Mouse (Mus musculus) forebrain, embryonic 14.5 days (tissue): ENCODE data around the gene Ccl5. TPM values are rescaled to one million over a fixed set of nuclear protein-coding genes. Genes with fewer than 3 reads are reported as not detected.
"Not testable (repeated sequence)": the region's sequence is repeated elsewhere in the genome, so short reads cannot be mapped to it uniquely, and the experiment has no call there.

Experiments
- ATAC-seq: fragments of 200-750 bp; cut with Nextera tagmentation; 2 replicates; pipeline ENCODE4 v1.8.0; 2017; ENCODE audit warnings: mild to moderate bottlenecking, moderate library complexity
- DNase-seq: peaks from one replicate; pipeline ENCODE4 v3.0.0-alpha.2; 2015; ENCODE audit warnings: low spot score
- H3K27ac ChIP-seq: fragments of 300-500 bp; sonication (generic); 2 replicates; pipeline ENCODE4 v1.5.1; 2014; ENCODE audit warnings: low read depth, mild to moderate bottlenecking, control low read depth, low read length, moderate library complexity
- H3K27me3 ChIP-seq: fragments of 300-500 bp; sonication (generic); replicated peaks from 2 replicates; pipeline ENCODE4 v1.6.1; 2014; ENCODE audit warnings: low read length, control low read depth, mixed read lengths; ENCODE audit not compliant: control insufficient read depth, insufficient read depth
- H3K36me3 ChIP-seq: fragments of 300-500 bp; sonication (generic); 2 replicates; pipeline ENCODE4 v1.6.1; 2014; ENCODE audit warnings: low read length, control low read depth; ENCODE audit not compliant: control insufficient read depth, insufficient read depth
- H3K4me1 ChIP-seq: fragments of 300-500 bp; sonication (generic); 2 replicates; pipeline ENCODE4 v1.6.1; 2014; ENCODE audit warnings: antibody characterized with exemption, low read length, control low read depth; ENCODE audit not compliant: control insufficient read depth, insufficient read depth
- H3K4me2 ChIP-seq: fragments of 300-500 bp; sonication (generic); 2 replicates; pipeline ENCODE4 v1.6.1; 2014; ENCODE audit warnings: mild to moderate bottlenecking, control low read depth, low read length
- H3K4me3 ChIP-seq: fragments of 300-500 bp; sonication (generic); 2 replicates; pipeline ENCODE4 v1.5.1; 2014; ENCODE audit warnings: low read depth, low read length, control low read depth
- H3K9ac ChIP-seq: fragments of 300-500 bp; sonication (generic); 2 replicates; pipeline ENCODE4 v1.6.1; 2014; ENCODE audit warnings: mild to moderate bottlenecking, low read length, control low read depth, moderate library complexity
- H3K9me3 ChIP-seq: fragments of 300-500 bp; sonication (generic); replicated peaks from 2 replicates; pipeline ENCODE4 v1.6.1; 2016; ENCODE audit warnings: low read length, control low read depth, mixed read lengths; ENCODE audit not compliant: control insufficient read depth
- WGBS: fragments of 180-500 bp; shearing (Covaris S2); extraction: QIAGEN DNeasy Blood & Tissue Kit; methylation state at CpG from one replicate; pipeline ENCODE4 v1.1.7; 2014; 5-methylcytosine and 5-hydroxymethylcytosine counted together
- polyA plus RNA-seq: library from polyadenylated mRNA; unstranded; fragments of >200 nt; fragmentation: Nextera tagmentation; extraction: Ambion mirVana; gene quantifications from 2 replicates; pipeline ENCODE4 v1.2.1, GENCODE M21; 2014

The Ccl5 gene
- polyA plus RNA-seq, 1 experiment from 2014 or later = 0.33 TPM

DNA sequence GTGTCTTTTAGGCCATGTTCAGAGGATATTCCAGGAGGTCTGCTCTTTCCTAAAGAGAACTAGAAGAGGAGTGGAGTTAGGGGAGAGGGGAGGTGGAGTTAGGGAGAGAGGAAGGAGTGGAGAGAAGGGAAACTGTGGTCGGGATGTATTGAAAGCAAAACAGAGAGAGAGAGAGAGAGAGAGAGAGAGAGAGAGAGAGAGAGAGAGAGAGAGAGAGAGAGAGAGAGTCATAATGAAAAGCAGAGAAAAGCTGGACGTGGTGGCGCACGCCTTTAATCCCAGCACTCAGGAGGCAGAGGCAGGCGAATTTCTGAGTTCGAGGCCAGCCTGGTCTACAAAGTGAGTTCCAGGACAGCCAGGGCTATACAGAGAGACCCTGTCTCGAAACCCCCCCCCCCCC, 20.7 kb upstream of the Ccl5 start:
- 92% methylated on average over 7 of the region's 7 CpGs for WGBS
- H3K4me3 ChIP-seq, ATAC-seq: not testable (repeated sequence)

DNA sequence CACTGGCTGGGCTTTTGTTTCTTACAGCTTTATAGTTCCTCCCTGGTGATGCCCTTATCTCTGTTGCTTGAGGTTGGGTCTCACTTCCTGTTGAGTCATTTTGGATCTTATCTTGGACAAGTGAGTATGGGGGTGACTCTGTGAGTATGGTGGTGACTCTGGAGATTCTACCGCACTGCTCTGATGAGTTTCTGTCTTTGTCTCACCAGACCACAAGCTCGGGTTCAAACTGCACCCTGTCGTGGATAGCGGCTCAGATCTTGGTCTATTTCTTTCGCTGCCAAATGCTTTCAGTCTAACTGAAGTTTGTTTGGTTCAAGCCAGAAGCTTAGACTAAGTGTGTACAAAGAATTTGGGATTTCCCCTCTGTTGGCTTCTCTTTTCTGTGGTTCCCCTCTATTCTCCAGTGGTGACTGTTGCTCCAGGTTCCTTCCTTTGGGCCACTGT, 19.9 kb upstream of the Ccl5 start:
- DNase-seq (no peak), ATAC-seq (no peak)
- Histone ChIP-seq H3K9ac (no peak overlapping the region), H3K4me2 (no peak overlapping the region), H3K4me3 (no peak overlapping the region), H3K27me3 (no peaks in the 10 kb centered on the region), H3K4me1 (no peaks in the 10 kb centered on the region), H3K36me3 (no peaks in the 10 kb centered on the region), H3K9me3 (no peaks in the 10 kb centered on the region), H3K27ac (no peak overlapping the region)
- 92% methylated on average over 5 of the region's 5 CpGs for WGBS

More for the DNA sequence above, 20.7 kb upstream of the Ccl5 start:
- not testable (repeated sequence) for H3K9ac ChIP-seq, H3K9me3 ChIP-seq, DNase-seq, H3K4me2 ChIP-seq, H3K36me3 ChIP-seq, H3K27me3 ChIP-seq, H3K27ac ChIP-seq, H3K4me1 ChIP-seq

DNA sequence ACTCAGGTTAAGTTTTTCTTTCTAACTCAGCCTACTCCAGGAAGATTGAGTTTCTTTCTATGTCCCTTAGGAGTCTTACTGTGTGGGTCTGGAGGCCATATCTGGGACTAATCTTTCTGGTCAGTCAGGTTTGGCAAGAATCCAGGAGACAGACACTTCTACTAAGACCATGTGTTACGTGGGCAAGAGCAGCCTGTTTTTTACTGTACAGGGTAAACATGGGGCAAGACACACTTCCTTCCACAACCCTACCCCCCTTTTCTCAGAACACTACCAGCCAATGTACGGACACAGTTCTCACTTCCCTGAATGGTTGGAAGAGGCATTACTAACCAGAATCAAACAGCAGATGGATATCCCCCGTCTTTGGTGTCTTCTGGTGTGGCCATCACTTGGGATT, 13.9 kb upstream of the Ccl5 start:
- H3K27ac ChIP-seq = no peak overlapping the region
- no peak overlapping the region for H3K4me2 ChIP-seq
- no peaks in the 10 kb centered on the region for H3K27me3 ChIP-seq
- DNase-seq (no peak), ATAC-seq (no peak)
- no peaks in the 10 kb centered on the region for H3K9me3 ChIP-seq
- H3K4me3 ChIP-seq = no peak overlapping the region
- no peaks in the 10 kb centered on the region for H3K36me3 ChIP-seq
- 80% methylated on average over 3 of the region's 3 CpGs for WGBS
- no peaks in the 10 kb centered on the region for H3K4me1 ChIP-seq
- H3K9ac ChIP-seq = no peak overlapping the region

DNA sequence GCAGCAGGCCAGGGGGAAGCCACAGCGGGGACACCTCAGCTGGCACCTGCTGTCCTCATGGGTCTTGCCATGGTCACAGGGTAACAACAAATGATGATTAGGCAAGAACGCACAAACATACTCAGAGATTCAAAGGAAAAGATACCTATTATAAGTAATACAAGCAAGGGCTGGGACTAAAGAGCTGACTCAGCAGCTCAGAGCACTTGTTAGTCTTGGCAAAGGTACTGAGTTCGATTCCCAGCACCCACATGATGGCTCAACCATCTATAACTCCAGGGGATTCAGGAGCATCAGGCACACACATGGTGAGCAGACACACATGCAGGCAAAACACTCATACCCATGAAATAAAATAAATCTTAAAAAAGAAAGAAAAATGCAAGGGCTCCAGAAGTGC, 11.1 kb upstream of the Ccl5 start:
- Histone ChIP-seq H3K4me3 (no peak overlapping the region), H3K36me3 (no peaks in the 10 kb centered on the region), H3K27me3 (no peaks in the 10 kb centered on the region), H3K4me1 (no peaks in the 10 kb centered on the region), H3K9ac (no peak overlapping the region), H3K4me2 (no peak overlapping the region), H3K9me3 (no peaks in the 10 kb centered on the region), H3K27ac (no peak overlapping the region)
- ATAC-seq = no peak
- DNase-seq = no peak
- 91% methylated on average over 3 of the region's 3 CpGs for WGBS

DNA sequence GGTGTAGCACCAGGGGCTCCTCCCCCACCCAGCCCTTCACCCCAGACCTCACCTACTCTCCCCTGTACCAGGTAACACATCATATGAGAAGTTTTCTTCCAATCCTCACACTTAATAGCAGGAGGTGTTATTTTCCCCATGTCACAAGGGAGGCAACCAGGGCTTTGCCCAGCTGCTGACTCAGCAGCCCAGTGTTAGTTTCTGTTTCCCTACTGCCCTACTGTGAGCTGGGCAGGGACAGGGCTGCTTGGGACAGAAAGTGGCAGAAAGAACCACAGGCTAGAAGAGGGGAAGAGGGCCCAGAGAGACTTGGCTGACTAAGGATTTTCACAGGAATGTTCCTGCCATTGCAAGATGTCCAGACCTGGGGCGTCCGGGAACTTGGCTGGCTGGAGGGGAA, 10.6 kb upstream of the Ccl5 start:
- H3K4me2 ChIP-seq = no peak overlapping the region
- DNase-seq (no peak), ATAC-seq (no peak)
- no peak overlapping the region for H3K4me3 ChIP-seq
- H3K27me3 ChIP-seq = no peaks in the 10 kb centered on the region
- WGBS = 85% methylated on average over 2 of the region's 2 CpGs
- H3K27ac ChIP-seq = no peak overlapping the region
- H3K36me3 ChIP-seq = no peaks in the 10 kb centered on the region
- H3K4me1 ChIP-seq = no peaks in the 10 kb centered on the region
- H3K9ac ChIP-seq = no peak overlapping the region
- H3K9me3 ChIP-seq = no peaks in the 10 kb centered on the region

DNA sequence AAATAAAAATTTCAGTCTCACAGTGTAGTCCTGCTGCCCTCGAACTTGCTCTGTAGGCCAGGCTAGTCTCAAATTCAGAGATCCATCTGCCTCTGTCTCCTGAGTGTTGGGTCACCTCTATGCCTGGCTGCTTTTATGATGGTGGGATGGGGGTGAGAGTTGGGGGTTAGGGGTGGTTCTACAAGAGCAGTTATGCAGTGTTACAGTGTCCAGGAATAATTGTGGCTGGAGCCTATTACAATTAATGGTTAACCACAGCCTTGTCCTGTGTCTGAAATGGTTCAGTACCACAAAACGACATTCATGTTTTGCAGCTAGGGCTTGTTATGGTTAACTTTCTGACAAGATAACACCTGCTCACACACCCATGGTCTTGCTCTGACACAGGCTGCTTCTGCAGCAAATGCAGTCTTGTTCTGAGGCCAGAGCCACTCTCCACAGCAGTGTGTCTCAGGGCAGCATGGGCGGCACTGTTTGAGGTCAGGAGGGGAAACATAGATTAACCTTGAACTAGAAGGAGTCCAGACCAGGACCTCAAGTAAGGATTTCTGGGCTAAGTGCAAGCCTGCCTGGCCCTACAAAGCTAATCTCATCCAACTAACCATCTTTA, 8.5 kb upstream of the Ccl5 start:
- DNase-seq = no peak

DNA sequence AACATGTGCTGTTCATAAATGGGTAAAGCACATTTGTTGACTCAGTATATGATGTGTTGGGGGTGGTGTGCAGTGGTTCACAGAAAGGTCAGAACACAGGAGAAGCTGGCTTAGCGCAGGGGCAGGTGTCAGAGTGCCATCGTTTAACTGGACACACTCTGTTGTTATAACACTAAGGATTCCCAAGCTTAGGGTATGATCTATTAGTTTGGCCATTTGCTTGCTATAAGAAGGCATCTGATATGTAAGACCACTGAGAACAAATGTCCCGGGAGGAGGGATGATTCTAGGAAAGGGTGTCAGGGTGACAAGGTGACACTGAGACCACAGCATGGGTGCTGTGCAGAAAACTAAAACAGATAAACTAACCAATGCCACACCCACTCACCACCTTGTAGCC, 6.5 kb upstream of the Ccl5 start:
- Histone ChIP-seq H3K36me3 (no peaks in the 10 kb centered on the region), H3K4me1 (peaks cover 5% of the 10 kb centered on the region; the same call in 1 of the 2 replicates), H3K9ac (no peak overlapping the region), H3K27me3 (no peaks in the 10 kb centered on the region), H3K9me3 (no peaks in the 10 kb centered on the region), H3K4me2 (no peak overlapping the region), H3K4me3 (no peak overlapping the region), H3K27ac (no peak overlapping the region)
- 92% methylated on average over 3 of the region's 3 CpGs for WGBS
- DNase-seq (no peak), ATAC-seq (no peak)

More for the DNA sequence above, 8.5 kb upstream of the Ccl5 start:
- H3K9ac ChIP-seq = no peak overlapping the region
- no peak overlapping the region for H3K27ac ChIP-seq
- H3K4me1 ChIP-seq = peaks cover 5% of the 10 kb centered on the region; the same call in 1 of the 2 replicates
- H3K36me3 ChIP-seq = no peaks in the 10 kb centered on the region
- no peaks in the 10 kb centered on the region for H3K9me3 ChIP-seq
- H3K27me3 ChIP-seq = no peaks in the 10 kb centered on the region
- H3K4me3 ChIP-seq = no peak overlapping the region
- ATAC-seq = no peak
- H3K4me2 ChIP-seq = no peak overlapping the region
- 82% methylated on average over 3 of the region's 3 CpGs for WGBS

DNA sequence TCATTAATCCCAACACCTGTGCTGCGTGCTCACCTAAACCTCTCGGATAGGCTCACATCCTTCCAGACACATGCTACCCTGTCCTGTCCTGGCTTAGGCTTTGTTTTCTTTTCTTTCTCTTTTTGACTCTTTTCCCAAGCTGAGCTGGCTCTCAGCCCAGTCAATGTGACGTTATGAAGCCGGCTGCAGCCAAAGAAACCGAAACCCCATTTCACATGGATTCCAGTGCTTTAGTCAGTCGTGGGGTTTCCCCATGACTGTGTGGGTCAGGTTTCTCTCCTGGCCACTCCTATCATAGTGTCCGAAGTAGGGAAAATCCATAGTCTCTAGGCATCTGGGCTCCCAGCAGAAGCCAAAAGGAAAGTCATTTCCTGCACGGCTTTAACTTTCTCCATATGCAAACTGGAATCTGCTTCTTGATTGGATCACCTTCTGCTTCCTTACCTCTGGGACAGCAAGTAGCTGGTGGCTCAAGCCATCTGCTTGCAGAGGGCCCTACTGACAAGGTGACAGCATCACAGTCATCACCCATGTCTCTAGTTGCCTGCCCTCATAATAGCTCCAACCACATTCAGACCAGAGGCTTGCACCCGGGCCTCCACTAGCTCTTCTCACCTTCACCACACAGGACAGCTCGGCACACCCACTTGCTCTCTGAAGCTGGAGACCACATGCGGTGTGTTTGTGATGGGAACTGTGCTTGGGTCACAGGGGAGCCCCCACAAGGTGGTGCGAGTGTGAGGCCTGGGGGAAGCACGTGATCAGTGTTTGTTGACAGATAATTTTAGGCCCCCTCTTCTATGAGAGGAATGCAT, 4.5 kb upstream of the Ccl5 start:
- WGBS = 50% methylated on average over 13 of the region's 13 CpGs
- H3K9me3 ChIP-seq = no peaks in the 10 kb centered on the region
- H3K36me3 ChIP-seq = no peaks in the 10 kb centered on the region
- DNase-seq (peak; percentile 76), ATAC-seq (peak; percentile 57; the same call in 1 of the 2 replicates)
- peaks cover 5% of the 10 kb centered on the region; the same call in 1 of the 2 replicates for H3K4me1 ChIP-seq
- H3K27me3 ChIP-seq = no peaks in the 10 kb centered on the region
- H3K9ac ChIP-seq = no peak overlapping the region
- H3K27ac ChIP-seq = 0 out of 2 replicates have a peak overlapping the region, but pooled peaks have one; percentile 33
- H3K4me3 ChIP-seq = no peak overlapping the region
- H3K4me2 ChIP-seq = no peak overlapping the region

DNA sequence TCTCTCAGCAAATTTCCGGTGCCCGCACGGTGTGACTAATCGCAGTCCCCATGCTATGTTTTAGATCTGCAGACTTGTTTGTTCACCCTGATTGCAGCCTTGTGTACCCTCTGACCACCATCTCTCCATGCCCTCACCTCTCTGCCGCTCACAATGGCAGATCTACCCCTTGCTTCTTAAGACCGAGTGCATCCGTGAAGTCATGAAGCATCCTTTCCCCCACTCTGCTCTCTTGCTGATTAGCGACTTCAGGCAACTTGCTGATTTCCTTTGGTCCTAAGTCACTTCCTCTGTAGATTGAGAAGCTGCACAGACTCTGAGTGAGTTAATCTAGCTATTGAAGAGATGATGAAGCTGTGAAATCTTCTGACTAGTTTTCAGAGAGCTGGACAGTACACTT, 3.8 kb upstream of the Ccl5 start:
- no peak for ATAC-seq
- Histone ChIP-seq H3K36me3 (no peaks in the 10 kb centered on the region), H3K9me3 (no peaks in the 10 kb centered on the region), H3K27me3 (no peaks in the 10 kb centered on the region), H3K4me3 (no peak overlapping the region), H3K4me2 (no peak overlapping the region), H3K4me1 (peaks cover 5% of the 10 kb centered on the region; the same call in 1 of the 2 replicates), H3K9ac (no peak overlapping the region), H3K27ac (0 out of 2 replicates have a peak overlapping the region, but pooled peaks have one; percentile 33)
- no peak for DNase-seq
- 86% methylated on average over 8 of the region's 8 CpGs for WGBS
